Mouse (Mus musculus): ENCODE data around the gene Rab3gap1. TPM values are rescaled to one million over a fixed set of nuclear protein-coding genes. Genes with fewer than 3 reads are reported as not detected.

The Rab3gap1 gene
- total RNA-seq, 2 experiments from 2014 or later: 19.8 to 21.2 TPM

DNA sequence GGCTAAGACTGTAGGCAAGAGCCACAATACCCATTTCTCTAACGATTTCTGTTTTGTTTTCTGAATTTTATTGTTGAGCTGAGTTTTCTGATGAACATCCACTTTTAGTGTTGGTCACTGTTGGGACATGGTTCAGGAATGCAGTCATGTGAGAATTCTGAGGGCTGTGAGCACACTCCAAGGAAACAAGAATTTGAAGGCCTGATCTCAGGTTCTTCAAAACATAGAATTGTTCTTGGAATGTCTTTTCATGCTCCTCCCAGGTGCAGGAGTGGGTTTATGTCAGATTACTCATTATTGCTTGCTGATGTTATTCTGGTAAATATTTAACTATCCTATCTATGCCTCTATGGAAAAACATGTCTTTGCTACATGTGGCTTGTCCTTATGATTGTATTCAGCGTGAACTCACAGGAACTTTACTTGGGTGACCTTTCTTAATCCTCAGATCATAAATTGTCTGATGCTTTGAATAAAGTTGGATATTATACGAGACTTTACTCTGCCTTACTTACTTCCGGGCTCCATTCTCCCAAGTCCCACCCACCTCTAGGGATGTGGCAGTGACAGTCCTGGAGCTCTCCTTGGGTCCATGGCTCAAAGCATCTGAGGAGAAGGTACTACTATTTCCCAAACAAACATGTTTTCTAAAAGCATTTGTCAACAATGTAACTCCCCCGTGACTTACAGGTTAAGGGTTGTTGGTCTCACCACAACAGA, 114.9 kb downstream of the Rab3gap1 start:
- DNase-seq: no peak

- no peak for DNase-seq
These were observed 116.8 kb downstream of the Rab3gap1 start for GRCm38 (mm10) chr1:127985391-127985790.

DNA sequence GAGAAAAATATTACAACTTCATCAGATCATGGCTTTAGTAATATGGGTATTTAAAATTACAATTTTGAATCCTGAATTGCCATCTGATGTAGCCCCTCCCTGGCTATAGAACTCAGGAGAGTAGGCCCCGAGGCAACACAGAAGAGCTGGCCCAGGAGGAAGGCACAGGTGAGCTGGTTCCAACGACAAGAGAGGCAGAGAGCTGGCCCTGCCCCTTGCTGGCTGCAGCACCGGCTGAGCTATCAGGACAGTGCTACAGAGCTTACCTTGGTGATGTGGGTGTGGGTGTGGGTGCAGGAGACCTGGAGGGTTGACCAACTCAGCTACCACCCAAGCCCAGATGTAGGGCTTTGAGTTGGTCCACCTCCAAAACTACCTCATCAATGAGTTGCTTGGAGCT, 119.7 kb downstream of the Rab3gap1 start:
- no peak for DNase-seq

DNA sequence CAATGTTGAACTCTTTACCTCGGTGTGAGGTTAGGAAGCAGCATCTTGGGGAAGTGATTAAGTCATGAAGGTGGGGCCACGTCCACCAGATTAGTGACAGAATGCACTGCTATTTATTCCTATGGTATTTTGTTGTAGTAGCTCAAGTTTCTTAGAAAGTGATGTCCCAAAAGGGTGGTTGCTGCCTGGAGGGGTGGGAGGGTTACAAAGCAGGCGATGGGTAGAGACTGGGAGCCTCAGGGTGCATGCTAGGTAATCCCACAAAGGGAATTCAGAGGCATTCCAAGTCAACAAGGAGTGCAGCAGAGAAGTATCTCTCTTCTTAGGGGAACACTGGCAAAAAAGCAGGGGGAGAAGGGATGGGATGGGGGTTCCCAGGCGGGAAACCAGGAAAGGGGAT, 120.8 kb downstream of the Rab3gap1 start:
- DNase-seq: no peak

- peak; percentile 28 for DNase-seq
These were observed 121.5 kb downstream of the Rab3gap1 start for GRCm38 (mm10) chr1:127989876-127990731.

Other genes starting within 250 kb of the Rab3gap1 start
- gene Tmem163, start 189.2 kb upstream of the Rab3gap1 start, total RNA-seq (2021): not detected
- not detected for gene Acmsd, start 139.4 kb upstream of the Rab3gap1 start, total RNA-seq (2021)
- 10 to 100 TPM; 21.8 to 22.0 TPM for gene Ccnt2, start 94.6 kb upstream of the Rab3gap1 start, total RNA-seq (2021)
- under 1 TPM in 1 of 2 experiments, not detected in 1; 0.08 TPM for gene Map3k19, start 13.7 kb upstream of the Rab3gap1 start, total RNA-seq (2021)
- gene Zranb3, start 234.3 kb downstream of the Rab3gap1 start, total RNA-seq (2021): 1 to 10 TPM; 3.6 to 4.2 TPM
- gene R3hdm1, start 234.5 kb downstream of the Rab3gap1 start, total RNA-seq (2021): 10 to 100 TPM; 49.3 to 56.3 TPM